Mouse (Mus musculus) intestine, postnatal 0 days (tissue): ENCODE data around the gene Ripply2. TPM values are rescaled to one million over a fixed set of nuclear protein-coding genes. Genes with fewer than 3 reads are reported as not detected.

ENCODE experiments used
- ATAC-seq: fragments of 200-750 bp; cut with Nextera tagmentation; 2 replicates; pipeline ENCODE4 v1.8.0; 2017; ENCODE audit warnings: mild to moderate bottlenecking, moderate TSS enrichment, moderate library complexity
- H3K27ac ChIP-seq: fragments of 300-500 bp; sonication (generic); 2 replicates; pipeline ENCODE4 v1.5.1; 2014; ENCODE audit warnings: mild to moderate bottlenecking, low read depth, low read length, moderate library complexity
- H3K27me3 ChIP-seq: fragments of 300-500 bp; sonication (generic); replicated peaks from 2 replicates; pipeline ENCODE4 v1.6.1; 2014; ENCODE audit warnings: low read length, mixed read lengths; ENCODE audit not compliant: control insufficient read depth, insufficient read depth
- H3K36me3 ChIP-seq: fragments of 300-500 bp; sonication (generic); 2 replicates; pipeline ENCODE4 v1.6.1; 2014; ENCODE audit warnings: mild to moderate bottlenecking, moderate library complexity; ENCODE audit not compliant: control insufficient read depth, insufficient read depth
- H3K4me1 ChIP-seq: fragments of 300-500 bp; sonication (generic); replicated peaks from 2 replicates; pipeline ENCODE4 v1.6.1; 2014; ENCODE audit warnings: antibody characterized with exemption, low read length, mixed read lengths; ENCODE audit not compliant: control insufficient read depth, insufficient read depth
- H3K4me2 ChIP-seq: fragments of 300-500 bp; sonication (generic); replicated peaks from 2 replicates; pipeline ENCODE4 v1.6.1; 2014; ENCODE audit warnings: low read depth, mild to moderate bottlenecking, moderate library complexity
- H3K4me3 ChIP-seq: fragments of 300-500 bp; sonication (generic); 2 replicates; pipeline ENCODE4 v1.5.1; 2014; ENCODE audit warnings: low read depth, low read length
- H3K9ac ChIP-seq: fragments of 300-500 bp; sonication (generic); 2 replicates; pipeline ENCODE4 v1.6.1; 2014; ENCODE audit warnings: mild to moderate bottlenecking, low read depth, low read length
- H3K9me3 ChIP-seq: fragments of 300-500 bp; sonication (generic); 2 replicates; pipeline ENCODE4 v1.6.1; 2016; ENCODE audit warnings: mixed run types; ENCODE audit not compliant: control insufficient read depth
- CTCF ChIP-seq: sonication (generic); IDR thresholded peaks from 2 replicates; pipeline ENCODE4 v1.5.1; 2016; ENCODE audit warnings: low read depth, mild to moderate bottlenecking, control low read depth, antibody characterized with exemption, moderate library complexity
- WGBS: fragments of 180-500 bp; shearing (Covaris S2); extraction: QIAGEN DNeasy Blood & Tissue Kit; methylation state at CpG from one replicate; pipeline ENCODE4 v1.1.7; 2014; 5-methylcytosine and 5-hydroxymethylcytosine counted together
- polyA plus RNA-seq: library from polyadenylated mRNA; unstranded; fragments of >200 nt; fragmentation: Nextera tagmentation; extraction: Ambion mirVana; gene quantifications from 2 replicates; pipeline ENCODE4 v1.2.1, GENCODE M21; 2015

Ripply2 gene
- polyA plus RNA-seq, 1 experiment from 2014 or later: not detected

GRCm38 (mm10) chr9:86980942-86981341 lies 34.4 kb upstream of the Ripply2 start:
- WGBS: 43% methylated on average over 2 of the region's 2 CpGs
- no peak overlapping the region for H3K4me2 ChIP-seq
- no peaks in the 10 kb centered on the region for H3K36me3 ChIP-seq
- H3K9ac ChIP-seq: no peak overlapping the region
- no peak for TF ChIP-seq CTCF
- no peak overlapping the region for H3K27ac ChIP-seq
- no peak for ATAC-seq
- H3K9me3 ChIP-seq: no peaks in the 10 kb centered on the region
- H3K27me3 ChIP-seq: no peaks in the 10 kb centered on the region
- H3K4me3 ChIP-seq: no peak overlapping the region
- no peaks in the 10 kb centered on the region for H3K4me1 ChIP-seq

GRCm38 (mm10) chr9:86981551-86981950 lies 33.8 kb upstream of the Ripply2 start:
- ATAC-seq: no peak
- no peaks in the 10 kb centered on the region for H3K9me3 ChIP-seq
- TF ChIP-seq CTCF: no peak
- H3K27me3 ChIP-seq: no peaks in the 10 kb centered on the region
- H3K36me3 ChIP-seq: no peaks in the 10 kb centered on the region
- no peaks in the 10 kb centered on the region for H3K4me1 ChIP-seq
- H3K4me3 ChIP-seq: no peak overlapping the region
- H3K4me2 ChIP-seq: no peak overlapping the region
- 16% methylated on average over 10 of the region's 10 CpGs for WGBS
- no peak overlapping the region for H3K27ac ChIP-seq
- no peak overlapping the region for H3K9ac ChIP-seq

GRCm38 (mm10) chr9:86984583-86984982 lies 30.8 kb upstream of the Ripply2 start:
- Histone ChIP-seq H3K9ac (no peak overlapping the region), H3K4me2 (no peak overlapping the region), H3K27me3 (no peaks in the 10 kb centered on the region), H3K4me1 (no peaks in the 10 kb centered on the region), H3K4me3 (no peak overlapping the region), H3K27ac (no peak overlapping the region), H3K9me3 (no peaks in the 10 kb centered on the region), H3K36me3 (no peaks in the 10 kb centered on the region)
- TF ChIP-seq CTCF: no peak
- ATAC-seq: no peak
- WGBS: 49% methylated on average over 3 of the region's 3 CpGs

GRCm38 (mm10) chr9:86985105-86985504 lies 30.2 kb upstream of the Ripply2 start:
- Histone ChIP-seq H3K27ac (no peak overlapping the region), H3K4me2 (no peak overlapping the region), H3K9ac (no peak overlapping the region), H3K4me1 (no peaks in the 10 kb centered on the region), H3K9me3 (no peaks in the 10 kb centered on the region), H3K36me3 (no peaks in the 10 kb centered on the region), H3K27me3 (no peaks in the 10 kb centered on the region), H3K4me3 (no peak overlapping the region)
- 44% methylated on average over 6 of the region's 6 CpGs for WGBS
- ATAC-seq: no peak
- no peak for TF ChIP-seq CTCF

DNA sequence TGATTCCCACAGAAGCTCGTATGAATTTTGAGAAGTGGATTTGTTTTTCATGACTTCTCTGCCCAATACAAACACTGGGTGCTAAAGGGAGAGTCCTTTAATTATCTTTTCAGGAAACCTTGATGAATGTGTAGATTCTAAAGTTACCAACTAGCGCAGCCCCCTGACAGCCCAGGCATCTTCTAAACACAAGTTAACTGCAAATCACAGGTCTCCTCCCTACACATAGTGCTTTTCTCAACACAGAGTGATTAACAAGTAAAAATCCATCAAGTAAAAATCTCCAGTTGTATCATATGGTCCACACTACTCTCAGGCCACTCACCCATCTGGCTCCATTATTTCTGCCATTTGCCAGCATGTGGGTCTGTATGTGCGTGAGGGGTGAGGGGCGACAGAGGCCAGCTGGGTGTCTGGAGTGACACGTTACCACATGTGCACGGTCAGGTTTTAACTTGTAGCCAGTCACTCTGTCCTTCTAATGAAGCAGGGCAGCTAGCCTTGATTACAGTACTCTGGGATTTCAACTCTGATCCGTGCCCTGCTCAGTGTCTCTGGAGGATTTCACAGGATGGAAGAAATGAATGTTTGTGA lies 28.5 kb upstream of the Ripply2 start:
- TF ChIP-seq CTCF: no peak
- Histone ChIP-seq H3K4me1 (no peaks in the 10 kb centered on the region), H3K36me3 (no peaks in the 10 kb centered on the region), H3K9ac (no peak overlapping the region), H3K27me3 (no peaks in the 10 kb centered on the region), H3K9me3 (no peaks in the 10 kb centered on the region), H3K4me3 (no peak overlapping the region), H3K27ac (no peak overlapping the region), H3K4me2 (no peak overlapping the region)
- ATAC-seq: no peak
- WGBS: 62% methylated on average over 7 of the region's 7 CpGs

- no peaks in the 10 kb centered on the region for H3K36me3 ChIP-seq
- H3K4me2 ChIP-seq: no peak overlapping the region
- H3K27ac ChIP-seq: no peak overlapping the region
- H3K9ac ChIP-seq: no peak overlapping the region
- no peaks in the 10 kb centered on the region for H3K4me1 ChIP-seq
- TF ChIP-seq CTCF: no peak
- H3K4me3 ChIP-seq: no peak overlapping the region
- no peaks in the 10 kb centered on the region for H3K27me3 ChIP-seq
- no peak for ATAC-seq
- H3K9me3 ChIP-seq: no peaks in the 10 kb centered on the region
Observed at GRCm38 (mm10) chr9:86989822-86990221, 25.5 kb upstream of the Ripply2 start.

- no peaks in the 10 kb centered on the region for H3K4me1 ChIP-seq
- no peak overlapping the region for H3K27ac ChIP-seq
- WGBS: 66% methylated on average over 8 of the region's 8 CpGs
- no peak for TF ChIP-seq CTCF
- no peaks in the 10 kb centered on the region for H3K36me3 ChIP-seq
- no peaks in the 10 kb centered on the region for H3K9me3 ChIP-seq
- no peak overlapping the region for H3K4me2 ChIP-seq
- H3K27me3 ChIP-seq: no peaks in the 10 kb centered on the region
- no peak overlapping the region for H3K9ac ChIP-seq
- no peak for ATAC-seq
- H3K4me3 ChIP-seq: no peak overlapping the region
Observed at GRCm38 (mm10) chr9:86991758-86992157, 23.6 kb upstream of the Ripply2 start.
